Mouse (Mus musculus): ENCODE results near the gene Ankdd1b. TPM values are rescaled to one million over a fixed set of nuclear protein-coding genes. Genes with fewer than 3 reads are reported as not detected.

Ankdd1b gene
- polyA plus RNA-seq, 1 experiment from 2014 or later: not detected

DNA sequence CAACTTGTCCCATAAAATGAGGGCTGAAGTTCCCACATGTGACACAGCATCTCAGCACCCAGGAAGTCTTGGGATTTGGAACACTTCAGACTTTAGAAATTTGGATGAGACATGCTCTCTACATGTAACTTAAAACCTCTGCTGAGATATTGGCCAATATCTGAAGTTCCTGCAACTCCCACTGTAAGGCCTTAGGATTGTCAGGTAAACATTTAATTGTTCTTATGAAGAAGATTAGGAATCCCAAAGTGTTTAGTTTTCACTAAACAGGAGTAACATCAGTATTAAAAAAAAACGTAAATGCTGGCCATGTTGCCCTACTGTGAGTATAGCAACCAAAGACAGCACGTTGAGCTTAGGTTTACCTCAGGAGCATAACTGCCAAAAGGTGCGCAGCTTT lies 19.4 kb upstream of the Ankdd1b start, which contains the start of gene Gm17622:
Gene Gm17622 (plus strand): TSS at position 301 of the 400 bp plus-strand sequence.
- no peaks in the 10 kb centered on the region for H3K4me1 ChIP-seq
- H3K4me3 ChIP-seq: no peak within 1 kb of the TSS
- WGBS: 93% methylated on average over 3 of the region's 3 CpGs
- no peak for ATAC-seq (ENCODE audit: low FRiP score, low read depth)
- H3K27ac ChIP-seq: no peak within 1 kb of the TSS
- H3K4me2 ChIP-seq (replicated peaks): no peak within 1 kb of the TSS
- peaks cover 31% of the 10 kb centered on the region for H3K36me3 ChIP-seq
- H3K27me3 ChIP-seq: no peaks in the 10 kb centered on the region
- H3K9ac ChIP-seq: no peak within 1 kb of the TSS
- H3K9me3 ChIP-seq: no peaks in the 10 kb centered on the region; the same call in 1 of the 2 replicates

DNA sequence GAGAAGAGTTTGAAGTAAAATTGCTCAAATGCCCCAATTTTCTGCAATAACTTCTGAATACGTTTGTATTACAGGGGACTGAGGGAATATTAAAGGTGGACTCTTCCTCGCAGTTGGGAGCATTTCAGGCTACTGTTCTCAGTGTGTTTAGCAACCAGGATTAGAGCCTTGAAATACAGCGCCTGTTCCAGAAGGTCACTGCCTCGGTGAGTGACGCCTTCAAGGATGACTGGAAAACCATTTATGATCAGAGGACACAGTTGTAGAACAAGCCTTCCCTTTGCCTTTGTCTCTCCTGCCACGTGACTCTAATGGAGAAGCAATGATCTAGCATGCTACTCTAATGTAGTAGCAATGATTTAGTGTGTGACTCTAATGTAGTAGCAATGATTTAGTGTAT lies 17.0 kb upstream of the Ankdd1b start:
- no peak overlapping the region for H3K4me3 ChIP-seq
- H3K27me3 ChIP-seq: no peaks in the 10 kb centered on the region
- ATAC-seq (ENCODE audit: low FRiP score, low read depth): no peak
- H3K4me1 ChIP-seq: no peaks in the 10 kb centered on the region
- no peak overlapping the region for H3K9ac ChIP-seq
- peaks cover 39% of the 10 kb centered on the region for H3K36me3 ChIP-seq
- no peak overlapping the region for H3K4me2 ChIP-seq (replicated peaks)
- 86% methylated on average over 6 of the region's 6 CpGs for WGBS
- H3K27ac ChIP-seq: no peak overlapping the region
- H3K9me3 ChIP-seq: no peaks in the 10 kb centered on the region; the same call in 1 of the 2 replicates

DNA sequence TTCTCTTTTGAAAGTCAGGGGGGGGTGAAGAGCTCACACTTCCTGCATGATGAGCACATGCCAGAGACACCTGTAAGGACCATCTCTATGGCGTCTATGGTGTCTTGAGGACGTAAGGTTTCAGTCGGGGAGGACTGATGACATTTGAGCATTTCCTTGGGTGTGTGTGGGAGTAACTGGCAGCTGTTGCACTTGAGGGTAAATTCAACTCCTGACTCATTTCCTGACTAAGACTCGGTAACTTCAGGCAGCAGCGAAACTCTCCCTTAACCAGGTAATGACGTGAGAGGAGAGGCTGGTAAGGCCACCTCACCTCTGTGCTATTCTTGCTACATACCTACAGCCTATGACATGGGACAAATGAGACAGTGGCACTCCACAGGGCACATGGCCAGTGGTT lies 16.2 kb upstream of the Ankdd1b start:
- Histone ChIP-seq H3K9me3 (no peaks in the 10 kb centered on the region; the same call in 1 of the 2 replicates), H3K4me1 (no peaks in the 10 kb centered on the region), H3K27ac (no peak overlapping the region), H3K4me3 (no peak overlapping the region), H3K27me3 (no peaks in the 10 kb centered on the region), H3K9ac (no peak overlapping the region), H3K4me2 (replicated peaks) (no peak overlapping the region), H3K36me3 (peaks cover 40% of the 10 kb centered on the region)
- no peak for ATAC-seq (ENCODE audit: low FRiP score, low read depth)
- WGBS: 91% methylated on average over 6 of the region's 6 CpGs

GRCm38 (mm10) chr13:96478991-96479390 lies 8.0 kb upstream of the Ankdd1b start:
- Histone ChIP-seq H3K4me1 (peaks cover 2% of the 10 kb centered on the region; the same call in 1 of the 2 replicates), H3K36me3 (peaks cover 12% of the 10 kb centered on the region), H3K27me3 (no peaks in the 10 kb centered on the region), H3K9me3 (no peaks in the 10 kb centered on the region), H3K9ac (no peak overlapping the region), H3K4me2 (replicated peaks) (no peak overlapping the region), H3K4me3 (no peak overlapping the region), H3K27ac (no peak overlapping the region)
- no peak for ATAC-seq (ENCODE audit: low FRiP score, low read depth)
- 91% methylated on average over 1 of the region's 1 CpGs for WGBS

- Histone ChIP-seq H3K4me3 (no peak overlapping the region), H3K4me1 (peaks cover 2% of the 10 kb centered on the region; the same call in 1 of the 2 replicates), H3K27me3 (no peaks in the 10 kb centered on the region), H3K27ac (no peak overlapping the region), H3K9ac (no peak overlapping the region), H3K9me3 (no peaks in the 10 kb centered on the region), H3K36me3 (0 out of 2 replicates have a peak, but pooled peaks cover 5% of the 10 kb centered on the region), H3K4me2 (replicated peaks) (no peak overlapping the region)
- no peak for ATAC-seq (ENCODE audit: low FRiP score, low read depth)
- WGBS: 95% methylated on average over 4 of the region's 4 CpGs
Measured at GRCm38 (mm10) chr13:96477226-96477625, 6.2 kb upstream of the Ankdd1b start.

GRCm38 (mm10) chr13:96470556-96470955 lies 442 bp downstream of the Ankdd1b start:
- H3K4me2 ChIP-seq (replicated peaks): no peak overlapping the region
- no peaks in the 10 kb centered on the region for H3K9me3 ChIP-seq
- H3K36me3 ChIP-seq: no peaks in the 10 kb centered on the region
- ATAC-seq (ENCODE audit: low FRiP score, low read depth): no peak
- H3K4me3 ChIP-seq: no peak overlapping the region
- peaks cover under 1% of the 10 kb centered on the region; the same call in 1 of the 2 replicates for H3K4me1 ChIP-seq
- no peak overlapping the region for H3K9ac ChIP-seq
- H3K27ac ChIP-seq: no peak overlapping the region
- H3K27me3 ChIP-seq: no peaks in the 10 kb centered on the region
- whole genome bisulfite sequencing: 81% methylated on average over 6 of the region's 6 CpGs

DNA sequence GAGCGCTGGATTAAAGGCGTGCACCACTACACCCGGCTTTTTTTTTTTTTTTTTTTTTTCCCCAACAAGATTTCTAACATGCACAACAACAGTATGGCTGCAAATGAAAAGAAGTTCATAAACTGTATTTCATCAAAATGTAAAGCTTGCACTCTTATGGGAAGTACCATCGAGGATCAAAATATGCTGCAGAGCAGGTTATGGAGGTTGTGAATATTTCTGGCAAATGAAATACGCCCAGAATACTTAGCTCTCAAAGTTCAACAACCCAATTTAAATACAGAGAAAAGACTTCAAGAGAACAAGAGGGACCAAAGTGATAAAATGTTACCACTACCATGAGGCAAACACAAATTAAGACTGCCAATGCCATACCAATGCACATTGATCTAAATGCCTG lies 2.3 kb downstream of the Ankdd1b start:
- Histone ChIP-seq H3K36me3 (no peaks in the 10 kb centered on the region), H3K4me1 (no peaks in the 10 kb centered on the region), H3K9me3 (no peaks in the 10 kb centered on the region), H3K27me3 (no peaks in the 10 kb centered on the region), H3K9ac (no peak overlapping the region), H3K4me3 (no peak overlapping the region), H3K27ac (no peak overlapping the region), H3K4me2 (replicated peaks) (no peak overlapping the region)
- 86% methylated on average over 5 of the region's 5 CpGs for WGBS
- ATAC-seq (ENCODE audit: low FRiP score, low read depth): no peak

DNA sequence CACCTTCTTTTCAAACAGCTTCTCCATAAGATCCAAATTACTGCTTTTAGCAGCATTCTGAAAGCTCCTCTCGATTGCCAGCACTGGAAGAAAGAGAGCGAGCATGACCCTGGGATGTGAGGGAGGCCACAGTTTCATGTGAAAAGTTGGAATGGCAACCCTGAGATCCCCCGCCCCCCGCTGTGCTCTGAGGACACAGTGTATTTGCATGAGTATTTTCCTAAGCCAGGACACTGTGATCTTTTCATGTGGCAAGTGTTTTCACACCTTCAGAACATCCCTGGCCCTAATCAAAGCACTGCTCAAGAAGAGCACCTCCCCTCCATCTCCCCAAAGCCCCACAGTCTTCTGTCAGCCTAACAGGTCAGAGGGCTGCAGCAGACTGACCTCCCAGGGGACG lies 5.7 kb downstream of the Ankdd1b start:
- no peak overlapping the region for H3K4me3 ChIP-seq
- H3K27me3 ChIP-seq: no peaks in the 10 kb centered on the region
- no peaks in the 10 kb centered on the region for H3K36me3 ChIP-seq
- H3K4me1 ChIP-seq: no peaks in the 10 kb centered on the region
- H3K9ac ChIP-seq: no peak overlapping the region
- ATAC-seq (ENCODE audit: low FRiP score, low read depth): no peak
- no peaks in the 10 kb centered on the region for H3K9me3 ChIP-seq
- H3K27ac ChIP-seq: no peak overlapping the region
- H3K4me2 ChIP-seq (replicated peaks): no peak overlapping the region
- WGBS: 35% methylated on average over 5 of the region's 5 CpGs

- H3K4me2 ChIP-seq (replicated peaks): no peak overlapping the region
- H3K4me3 ChIP-seq: no peak overlapping the region
- no peak overlapping the region for H3K27ac ChIP-seq
- no peak overlapping the region for H3K9ac ChIP-seq
- 55% methylated on average over 1 of the region's 1 CpGs for WGBS
- no peak for ATAC-seq (ENCODE audit: low FRiP score, low read depth)
- H3K36me3 ChIP-seq: no peaks in the 10 kb centered on the region
- H3K4me1 ChIP-seq: no peaks in the 10 kb centered on the region
- no peaks in the 10 kb centered on the region for H3K27me3 ChIP-seq
- H3K9me3 ChIP-seq: no peaks in the 10 kb centered on the region
Measured at GRCm38 (mm10) chr13:96462644-96463043, 8.4 kb downstream of the Ankdd1b start.

- H3K9me3 ChIP-seq: no peaks in the 10 kb centered on the region
- H3K9ac ChIP-seq: no peak overlapping the region
- H3K4me1 ChIP-seq: no peaks in the 10 kb centered on the region
- H3K27ac ChIP-seq: no peak overlapping the region
- WGBS: 80% methylated on average over 4 of the region's 4 CpGs
- ATAC-seq (ENCODE audit: low FRiP score, low read depth): no peak
- no peak overlapping the region for H3K4me2 ChIP-seq (replicated peaks)
- H3K4me3 ChIP-seq: no peak overlapping the region
- no peaks in the 10 kb centered on the region for H3K36me3 ChIP-seq
- H3K27me3 ChIP-seq: no peaks in the 10 kb centered on the region
Measured at GRCm38 (mm10) chr13:96458606-96459005, 12.4 kb downstream of the Ankdd1b start.

- Histone ChIP-seq H3K36me3 (no peaks in the 10 kb centered on the region), H3K4me1 (no peaks in the 10 kb centered on the region), H3K9ac (no peak overlapping the region), H3K9me3 (no peaks in the 10 kb centered on the region), H3K4me3 (no peak overlapping the region), H3K27me3 (no peaks in the 10 kb centered on the region), H3K4me2 (replicated peaks) (no peak overlapping the region), H3K27ac (no peak overlapping the region)
- WGBS: 70% methylated on average over 5 of the region's 5 CpGs
- ATAC-seq (ENCODE audit: low FRiP score, low read depth): 0 out of 2 replicates have a peak, but pooled peaks have one; percentile 51
Measured at GRCm38 (mm10) chr13:96458018-96458417, 13.0 kb downstream of the Ankdd1b start.

DNA sequence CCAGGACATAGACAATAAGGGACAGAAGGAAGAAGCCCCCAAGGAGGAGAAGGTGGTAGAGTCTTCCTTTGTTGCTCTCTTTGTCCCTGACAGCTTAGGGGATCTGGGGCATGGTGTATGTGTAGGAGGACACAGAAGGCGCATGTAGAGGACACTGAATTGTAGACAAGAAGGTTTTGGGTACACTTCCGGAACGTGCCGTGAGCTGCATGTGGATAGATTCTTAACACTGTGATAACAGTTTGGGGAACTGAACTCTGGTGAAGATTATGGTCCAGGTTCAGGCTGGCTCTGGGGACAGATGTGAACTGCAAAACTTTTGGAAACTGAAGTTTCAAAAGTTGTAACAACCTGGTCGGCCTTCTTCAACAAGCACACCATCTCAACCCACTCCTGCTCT lies 13.4 kb downstream of the Ankdd1b start:
- Histone ChIP-seq H3K4me3 (no peak overlapping the region), H3K27ac (no peak overlapping the region), H3K27me3 (no peaks in the 10 kb centered on the region), H3K4me1 (no peaks in the 10 kb centered on the region), H3K9ac (no peak overlapping the region), H3K4me2 (replicated peaks) (no peak overlapping the region), H3K9me3 (no peaks in the 10 kb centered on the region), H3K36me3 (no peaks in the 10 kb centered on the region)
- 87% methylated on average over 5 of the region's 5 CpGs for WGBS
- ATAC-seq (ENCODE audit: low FRiP score, low read depth): no peak

DNA sequence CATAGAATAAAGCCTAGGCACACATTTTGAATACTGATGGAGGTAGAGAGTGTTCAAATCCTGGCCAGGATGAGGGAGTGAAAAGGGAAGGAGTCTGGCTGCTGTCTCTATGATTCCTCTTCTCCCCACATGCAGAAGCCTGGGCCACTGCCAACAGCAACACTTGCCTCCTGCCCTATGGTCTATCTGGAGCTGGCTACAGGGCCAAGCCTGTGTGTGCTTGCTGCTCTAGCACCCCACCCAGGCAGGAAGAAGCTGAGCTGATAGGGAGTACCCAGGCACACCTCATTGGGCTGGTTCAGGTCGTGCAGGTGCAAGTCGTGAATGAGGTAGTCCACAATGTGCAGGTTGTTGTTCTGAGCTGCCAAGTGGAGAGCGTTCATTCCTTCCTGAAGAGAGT lies 16.7 kb downstream of the Ankdd1b start:
- Histone ChIP-seq H3K9me3 (no peaks in the 10 kb centered on the region), H3K36me3 (no peaks in the 10 kb centered on the region), H3K4me1 (no peaks in the 10 kb centered on the region), H3K27ac (no peak overlapping the region), H3K9ac (no peak overlapping the region), H3K4me2 (replicated peaks) (no peak overlapping the region), H3K27me3 (no peaks in the 10 kb centered on the region), H3K4me3 (no peak overlapping the region)
- whole genome bisulfite sequencing: 76% methylated on average over 3 of the region's 3 CpGs
- no peak for ATAC-seq (ENCODE audit: low FRiP score, low read depth)

Measured in limb, embryonic 13.5 days (tissue).